Mouse (Mus musculus): ENCODE results near the gene Coa7. TPM values are rescaled to one million over a fixed set of nuclear protein-coding genes. Genes with fewer than 3 reads are reported as not detected.

The Coa7 gene
- total RNA-seq (2021): 10 to 100 TPM; 24.1 to 28.5 TPM
- long read RNA-seq, experiment 1, transcript Coa7-202 (3 exons, 3,714 nt): major isoform, 21 of 21 reads
- long read RNA-seq, experiment 1, partial matches to known transcripts: 0 of 21 reads
- long read RNA-seq, experiment 1, other reads (novel, unspliced or antisense): 0 of 21 reads
- long read RNA-seq, experiment 2, transcript Coa7-202 (3 exons, 3,714 nt): major isoform, 11 of 12 reads
- long read RNA-seq, experiment 2, partial matches to known transcripts: 0 of 12 reads
- long read RNA-seq, experiment 2, other reads (novel, unspliced or antisense): 1 of 12 reads

DNA sequence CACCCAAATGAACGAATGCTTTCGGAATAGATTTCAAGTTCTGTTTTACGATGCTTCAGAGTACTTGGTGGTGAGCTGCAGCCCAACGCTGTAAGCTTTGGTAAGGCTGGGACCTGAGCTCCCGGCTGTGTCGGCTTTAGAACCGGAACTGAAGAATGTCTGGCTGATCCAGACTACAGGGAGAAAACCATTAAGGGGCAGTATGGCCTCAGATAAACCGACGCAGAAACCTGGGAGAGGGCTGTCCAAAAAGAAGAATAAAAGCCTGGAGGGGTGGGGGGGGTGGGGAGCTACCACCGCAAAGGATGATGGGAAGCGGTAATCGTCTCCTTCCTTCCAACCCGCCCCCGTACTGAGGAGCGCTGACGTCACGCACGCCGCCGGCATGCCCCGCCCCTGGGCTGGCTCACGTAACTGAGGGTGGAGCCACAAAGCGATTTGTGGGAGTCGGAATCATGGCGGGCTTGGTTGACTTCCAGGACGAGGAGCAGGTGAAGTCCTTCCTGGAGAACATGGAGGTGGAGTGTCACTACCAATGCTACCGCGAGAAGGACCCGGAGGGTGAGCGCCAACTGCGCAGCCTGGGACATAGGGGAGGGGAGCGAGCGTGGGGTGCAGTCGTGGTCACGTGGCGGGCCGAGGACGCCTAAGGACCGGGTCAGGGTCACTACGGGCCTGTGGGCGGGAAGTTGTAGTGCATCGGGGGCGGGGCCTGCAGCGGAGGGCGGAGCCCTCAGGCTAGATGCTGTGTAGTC lies at the start of gene Coa7:
Coa7 (plus strand) TSS at position 411 of the 755 bp plus-strand sequence.
- intact Hi-C loops (cut with DNase I): loop anchor here (1.0 to 5.0 kb wide), 5 partner anchors 27 to 436 kb away; partner anchors contain the start of gene Zyg11b
- H3K4me3 ChIP-seq: peak within 1 kb of the TSS; percentile 69
- DNase-seq (ENCODE audit: extremely low spot score in 1 of 2, low spot score in 2 of 2): peak; percentile 95 to 98
- H3K27ac ChIP-seq: peak within 1 kb of the TSS; percentile 99
- TF ChIP-seq CTCF (IDR thresholded peaks at IDR 0.05): no peak

GRCm38 (mm10) chr4:108300266-108300665 lies 27.7 kb upstream of the Coa7 start:
- Histone ChIP-seq H3K4me3 (peak overlapping the region; percentile 76), H3K27ac (peak overlapping the region; percentile 93)
- intact Hi-C loops (cut with DNase I): no loop called here
- DNase-seq (ENCODE audit: extremely low spot score in 1 of 2, low spot score in 2 of 2): peak in 1 of 2 experiments; percentile 17
- TF ChIP-seq CTCF (IDR thresholded peaks at IDR 0.05): no peak

GRCm38 (mm10) chr4:108300670-108301373 lies 27.1 kb upstream of the Coa7 start, which contains the start of gene Zyg11b:
Gene Zyg11b, minus strand, starts transcription at chr4:108301096.
- Histone ChIP-seq H3K27ac (peak within 1 kb of the TSS; percentile 93), H3K4me3 (peak within 1 kb of the TSS; percentile 76)
- peak; percentile 79 to 85 for DNase-seq (ENCODE audit: extremely low spot score in 1 of 2, low spot score in 2 of 2)
- intact Hi-C loops (cut with DNase I): loop anchor here (1.0 kb wide), 1 partner anchor 26 kb away; no protein-coding TSS in a partner anchor
- no peak; the same call in 1 of the 2 replicates for TF ChIP-seq CTCF (IDR thresholded peaks at IDR 0.05)

DNA sequence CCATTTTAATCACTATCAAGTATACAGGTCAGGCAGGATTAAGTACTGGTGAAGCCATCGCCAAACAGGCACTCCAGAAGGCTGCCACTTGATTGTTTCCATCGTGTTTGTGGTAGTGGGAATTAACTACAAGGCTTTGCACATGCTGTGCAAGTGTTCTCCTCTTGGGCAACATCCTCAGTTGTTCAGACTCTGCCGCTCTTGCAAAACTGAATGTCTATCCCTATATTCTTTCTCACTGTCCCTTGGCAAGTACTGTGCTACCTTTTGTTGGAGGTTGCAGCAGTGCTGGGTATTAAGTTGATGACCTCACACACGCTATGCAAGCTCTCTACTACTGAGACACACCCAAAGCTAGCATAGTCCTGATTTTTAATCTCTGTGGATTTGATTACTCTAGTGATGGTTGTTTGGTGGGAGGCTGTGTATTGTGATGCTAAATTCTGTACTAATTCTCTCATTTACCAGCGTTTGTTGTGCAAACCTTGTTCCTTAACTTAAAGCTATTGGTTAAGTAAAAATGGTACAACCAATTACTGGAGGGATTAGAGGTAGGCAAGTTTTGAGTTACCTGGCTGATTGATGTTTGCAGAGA lies 25.5 kb upstream of the Coa7 start:
- Histone ChIP-seq H3K4me3 (no peak overlapping the region), H3K27ac (no peak overlapping the region)
- no peak for TF ChIP-seq CTCF (IDR thresholded peaks at IDR 0.05)
- DNase-seq (ENCODE audit: extremely low spot score in 1 of 2, low spot score in 2 of 2): no peak
- intact Hi-C loops (cut with DNase I): no loop called here

- DNase-seq (ENCODE audit: extremely low spot score in 1 of 2, low spot score in 2 of 2): no peak
- Histone ChIP-seq H3K27ac (no peak overlapping the region), H3K4me3 (no peak overlapping the region)
- intact Hi-C loops (cut with DNase I): no loop called here
- TF ChIP-seq CTCF (IDR thresholded peaks at IDR 0.05): no peak
These were observed 17.2 kb upstream of the Coa7 start for GRCm38 (mm10) chr4:108310706-108311105.

GRCm38 (mm10) chr4:108314041-108314440 lies 13.9 kb upstream of the Coa7 start:
- no peak for TF ChIP-seq CTCF (IDR thresholded peaks at IDR 0.05)
- intact Hi-C loops (cut with DNase I): no loop called here
- no peak overlapping the region for H3K27ac ChIP-seq
- no peak for DNase-seq (ENCODE audit: extremely low spot score in 1 of 2, low spot score in 2 of 2)
- H3K4me3 ChIP-seq: no peak overlapping the region

DNA sequence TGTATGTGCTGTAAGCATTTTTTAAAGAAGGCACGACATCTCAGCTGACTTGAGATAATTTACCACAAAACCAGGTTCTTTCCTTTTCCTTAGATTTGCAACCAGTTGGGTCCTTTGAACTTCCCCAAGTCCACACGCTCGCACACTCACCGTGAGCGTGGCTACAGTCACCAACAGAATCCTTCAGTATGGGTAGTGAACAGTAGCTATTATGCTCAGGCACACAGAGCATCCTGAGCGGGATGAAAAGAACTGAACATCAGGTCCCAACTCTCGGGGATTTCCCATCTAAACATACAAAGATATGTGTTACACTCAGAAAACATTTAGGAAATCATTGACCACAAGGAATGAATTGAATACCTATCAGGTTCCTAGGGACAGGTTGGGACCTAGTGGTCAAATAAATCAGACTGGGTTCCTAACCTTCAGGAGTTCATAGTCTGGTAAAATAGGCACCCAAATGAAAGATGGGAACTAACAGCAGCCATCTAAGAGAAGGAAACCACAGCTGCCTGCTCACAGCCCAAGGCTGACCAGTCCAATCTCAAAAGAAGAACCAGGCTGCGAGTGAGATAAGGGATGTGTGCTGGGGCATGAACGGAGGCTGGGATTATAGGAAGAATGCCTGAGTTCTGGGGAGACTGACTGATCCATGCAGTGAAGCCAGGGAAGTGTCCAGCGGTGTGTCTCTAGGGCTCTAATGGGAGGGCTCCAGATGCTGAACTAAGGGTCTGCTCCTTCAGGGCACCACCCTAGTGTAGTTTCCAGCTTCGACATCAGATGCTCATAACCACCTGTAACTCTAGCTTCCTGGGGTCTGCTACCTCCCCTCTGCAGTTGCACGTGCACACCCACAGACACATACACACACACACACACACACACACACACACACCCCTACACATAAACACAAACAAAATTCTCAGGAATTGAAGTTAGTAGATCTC lies 10.0 kb upstream of the Coa7 start:
- intact Hi-C loops (cut with DNase I): no loop called here
- no peak for DNase-seq (ENCODE audit: extremely low spot score in 1 of 2, low spot score in 2 of 2)
- no peak for TF ChIP-seq CTCF (IDR thresholded peaks at IDR 0.05)
- no peak overlapping the region for H3K27ac ChIP-seq
- no peak overlapping the region for H3K4me3 ChIP-seq

DNA sequence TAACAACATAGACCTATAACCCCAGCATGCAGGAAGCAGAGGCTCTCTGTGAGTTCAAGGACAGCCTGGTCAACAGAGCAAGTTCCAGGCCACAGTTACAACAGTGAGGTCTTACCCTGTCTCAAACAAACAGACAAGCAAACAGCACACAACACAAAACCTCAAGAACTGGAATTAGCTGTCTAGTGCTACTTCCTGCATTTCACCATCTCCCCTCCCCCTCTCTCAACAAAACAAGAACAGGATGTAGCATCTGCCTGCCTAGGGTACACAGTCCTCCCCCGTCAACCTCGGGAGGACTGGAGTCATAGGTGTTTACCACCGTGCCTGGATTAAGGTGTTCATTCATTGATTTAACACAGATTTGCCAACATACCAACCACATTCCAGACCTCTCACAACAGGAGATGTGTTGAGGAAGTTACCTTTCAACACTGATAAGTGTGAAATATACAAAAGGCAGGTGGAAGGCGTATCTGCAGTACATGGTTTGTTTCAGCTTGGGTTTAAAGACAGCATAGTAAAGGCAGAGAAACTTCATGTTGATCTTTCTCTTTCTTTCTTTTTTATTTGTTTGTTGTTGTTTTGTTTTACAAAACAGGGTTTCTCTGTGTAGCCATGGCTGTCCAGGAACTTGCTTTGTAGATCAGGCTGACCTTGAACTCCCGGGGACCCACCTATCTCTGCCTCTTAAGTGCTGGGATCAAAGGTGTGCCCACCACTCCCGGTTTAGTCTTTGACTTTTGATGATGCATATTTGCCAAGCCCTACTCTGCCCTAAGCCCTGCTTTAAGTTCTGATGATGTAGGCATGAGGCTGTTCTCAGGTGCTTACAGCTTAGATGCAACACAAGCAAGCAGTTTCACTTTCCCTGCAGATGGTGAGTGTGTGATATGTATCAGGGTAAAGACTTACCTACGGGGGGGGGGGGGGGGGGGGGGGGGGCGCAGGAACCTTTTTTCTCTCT lies 9.0 kb upstream of the Coa7 start:
- intact Hi-C loops (cut with DNase I): no loop called here
- no peak for TF ChIP-seq CTCF (IDR thresholded peaks at IDR 0.05)
- Histone ChIP-seq H3K27ac (no peak overlapping the region), H3K4me3 (no peak overlapping the region)
- no peak for DNase-seq (ENCODE audit: extremely low spot score in 1 of 2, low spot score in 2 of 2)

DNA sequence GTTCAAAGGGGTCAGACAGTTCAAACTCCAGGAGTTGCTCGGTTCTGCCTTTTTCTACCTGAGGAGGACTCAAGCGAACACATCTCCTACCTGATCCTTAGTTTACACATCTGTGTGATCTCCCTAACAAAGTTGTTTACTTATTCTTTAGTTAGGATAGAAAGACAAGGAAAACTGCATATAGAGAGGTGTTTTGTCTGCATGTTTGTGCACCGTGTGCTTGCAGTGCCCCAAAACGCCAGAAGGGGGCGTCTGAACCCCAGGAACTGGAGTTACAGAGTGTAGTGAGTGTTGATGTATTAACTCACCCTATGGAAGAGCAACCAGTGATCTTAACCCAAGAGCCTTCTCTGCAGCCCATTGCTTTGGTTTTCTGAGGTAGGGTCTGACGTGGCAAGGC lies 8.2 kb upstream of the Coa7 start:
- Histone ChIP-seq H3K4me3 (no peak overlapping the region), H3K27ac (no peak overlapping the region)
- DNase-seq (ENCODE audit: extremely low spot score in 1 of 2, low spot score in 2 of 2): no peak
- peak; percentile 20; the same call in 1 of the 2 replicates for TF ChIP-seq CTCF (IDR thresholded peaks at IDR 0.05)
- intact Hi-C loops (cut with DNase I): no loop called here
